Mouse (Mus musculus): ENCODE measurements at regions not wholly inside any gene's neighbourhood (a gene's known extent, or its start where the extent isn't known, plus 50 kb on each side); places are given as distances from the start of the nearest gene placed in this dataset.

GRCm38 (mm10) chr11:71527691-71528090 is 222.0 kb upstream of the Wscd1 start:
- no peak for DNase-seq

- DNase-seq, result no peak
These were observed 221.1 kb upstream of the Wscd1 start for GRCm38 (mm10) chr11:71528588-71528987.

- DNase-seq, result no peak
These were observed 208.4 kb upstream of the Wscd1 start for GRCm38 (mm10) chr11:71541178-71541845.

- no peak for DNase-seq
These were observed 192.3 kb upstream of the Wscd1 start for GRCm38 (mm10) chr11:71557412-71557811.

- no peak for DNase-seq
These were observed 184.9 kb upstream of the Wscd1 start for GRCm38 (mm10) chr11:71564831-71565230.

- no peak for DNase-seq
These were observed 172.9 kb upstream of the Wscd1 start for GRCm38 (mm10) chr11:71576801-71577200.

- DNase-seq, result no peak
These were observed 167.9 kb upstream of the Wscd1 start for GRCm38 (mm10) chr11:71581775-71582174.

- DNase-seq, result no peak
These were observed 158.7 kb upstream of the Wscd1 start for GRCm38 (mm10) chr11:71591014-71591413.

GRCm38 (mm10) chr11:71594250-71594847 is 155.4 kb upstream of the Wscd1 start:
- peak; percentile 19 for DNase-seq

- DNase-seq, result no peak
These were observed 152.0 kb upstream of the Wscd1 start for GRCm38 (mm10) chr11:71597709-71598108.

GRCm38 (mm10) chr11:71610782-71611181 is 138.9 kb upstream of the Wscd1 start:
- DNase-seq, result no peak

- DNase-seq, result no peak
These were observed 134.2 kb upstream of the Wscd1 start for GRCm38 (mm10) chr11:71615526-71615925.

- DNase-seq, result no peak
These were observed 124.1 kb upstream of the Wscd1 start for GRCm38 (mm10) chr11:71625501-71626191.

GRCm38 (mm10) chr11:71636111-71636510 is 113.6 kb upstream of the Wscd1 start:
- DNase-seq, result no peak

- DNase-seq, result no peak
These were observed 112.9 kb upstream of the Wscd1 start for GRCm38 (mm10) chr11:71636785-71637184.

- no peak for DNase-seq
These were observed 106.8 kb upstream of the Wscd1 start for GRCm38 (mm10) chr11:71642886-71643285.

- no peak for DNase-seq
These were observed 97.9 kb upstream of the Wscd1 start for GRCm38 (mm10) chr11:71651756-71652380.

GRCm38 (mm10) chr11:71652381-71652775 is 97.3 kb upstream of the Wscd1 start:
- no peak for DNase-seq

GRCm38 (mm10) chr11:71658346-71658745 is 91.4 kb upstream of the Wscd1 start:
- no peak for DNase-seq

- peak; percentile 17 for DNase-seq
These were observed 79.3 kb upstream of the Wscd1 start for GRCm38 (mm10) chr11:71670111-71671050.

- no peak for DNase-seq
These were observed 77.3 kb upstream of the Wscd1 start for GRCm38 (mm10) chr11:71672171-71673050.

- DNase-seq, result peak; percentile 69
These were observed 75.4 kb upstream of the Wscd1 start for GRCm38 (mm10) chr11:71674319-71674718.

All from lung, postnatal 14 days (tissue).